Mouse (Mus musculus) myocyte (in vitro differentiated cells): ENCODE data around the gene Ccl28. TPM values are rescaled to one million over a fixed set of nuclear protein-coding genes. Genes with fewer than 3 reads are reported as not detected.
"Not testable (repeated sequence)": the region's sequence is repeated elsewhere in the genome, so short reads cannot be mapped to it uniquely, and the experiment has no call there.

Source experiments
- H3K27me3 ChIP-seq: one replicate; pipeline ENCODE4 v1.6.1; 2011; ENCODE audit not compliant: control insufficient read depth, insufficient read depth, insufficient read length
- H3K36me3 ChIP-seq: one replicate; pipeline ENCODE4 v1.6.1; 2011; ENCODE audit not compliant: control insufficient read depth, insufficient read depth
- H3K4me2 ChIP-seq: one replicate; pipeline ENCODE4 v1.6.1; 2011; ENCODE audit warnings: low read depth, control low read depth
- H3K4me3 ChIP-seq: one replicate; pipeline ENCODE4 v1.5.1; 2011; ENCODE audit warnings: mild to moderate bottlenecking, control low read depth, moderate library complexity
- H3K79me2 ChIP-seq: one replicate; pipeline ENCODE4 v1.6.1; 2011; ENCODE audit not compliant: control insufficient read depth, insufficient read depth
- H3ac ChIP-seq: one replicate; pipeline ENCODE4 v1.6.1; 2011; ENCODE audit not compliant: control insufficient read depth, insufficient read length
- CEBPB ChIP-seq: IDR thresholded peaks from 2 replicates; pipeline ENCODE4 v1.6.1; 2011; ENCODE audit warnings: mild to moderate bottlenecking, moderate library complexity; ENCODE audit not compliant: poor library complexity, insufficient read depth, severe bottlenecking
- E2F4 ChIP-seq: IDR thresholded peaks from one replicate; pipeline ENCODE4 v1.6.1; 2011; ENCODE audit warnings: mild to moderate bottlenecking, control low read depth, moderate library complexity; ENCODE audit not compliant: insufficient read depth
- MAX ChIP-seq: IDR thresholded peaks from one replicate; pipeline ENCODE4 v1.6.1; 2011; ENCODE audit warnings: low read depth, mild to moderate bottlenecking, control low read depth
- MYOD1 ChIP-seq, 3 experiments: IDR thresholded peaks; one replicate each; pipeline ENCODE4 v1.6.1; 2011; ENCODE audit warnings: control low read depth in 2 of 3, low read depth in 2 of 3, mild to moderate bottlenecking in 2 of 3, moderate library complexity in 1 of 3; ENCODE audit not compliant: insufficient read length in 2 of 3, control insufficient read depth in 1 of 3
- MYOG ChIP-seq, 3 experiments: IDR thresholded peaks; one replicate each; pipeline ENCODE4 v1.6.1; 2011; ENCODE audit warnings: control low read depth in 2 of 3, low read depth in 2 of 3, mild to moderate bottlenecking in 2 of 3; ENCODE audit not compliant: insufficient read length in 2 of 3, control insufficient read depth in 1 of 3, insufficient read depth in 1 of 3
- POLR2A ChIP-seq: IDR thresholded peaks from one replicate; pipeline ENCODE4 v1.6.1; 2011; ENCODE audit warnings: low read depth, mild to moderate bottlenecking, control low read depth, moderate library complexity; ENCODE audit not compliant: insufficient read length
- POLR2AphosphoS2 ChIP-seq: IDR thresholded peaks from one replicate; pipeline ENCODE4 v1.6.1; 2011; ENCODE audit warnings: low read depth, control low read depth; ENCODE audit not compliant: insufficient read length
- REST ChIP-seq: IDR thresholded peaks from one replicate; pipeline ENCODE4 v1.6.1; 2011; ENCODE audit warnings: mild to moderate bottlenecking, control low read depth, moderate library complexity; ENCODE audit not compliant: insufficient read depth, insufficient read length
- SRF ChIP-seq: IDR thresholded peaks from one replicate; pipeline ENCODE4 v1.6.1; 2011; ENCODE audit warnings: low read depth; ENCODE audit not compliant: control insufficient read depth, insufficient read length
- TCF12 ChIP-seq: IDR thresholded peaks from one replicate; pipeline ENCODE4 v1.6.1; 2011; ENCODE audit warnings: mild to moderate bottlenecking, control low read depth; ENCODE audit not compliant: poor library complexity, insufficient read depth, severe bottlenecking
- TCF3 ChIP-seq: IDR thresholded peaks from one replicate; pipeline ENCODE4 v1.6.1; 2011; ENCODE audit warnings: low read depth, control low read depth; ENCODE audit not compliant: insufficient read length
- USF1 ChIP-seq: IDR thresholded peaks from one replicate; pipeline ENCODE4 v1.6.1; 2011; ENCODE audit warnings: low read depth, mild to moderate bottlenecking, control low read depth, moderate library complexity
- polyA plus RNA-seq: library from polyadenylated mRNA; unstranded; fragments of >200 nt; fragmentation: generic; extraction: Trizol; gene quantifications from one replicate; pipeline ENCODE4 v1.2.1, GENCODE M21; 2012; ENCODE audit warnings: missing spikeins

The Ccl28 gene
- polyA plus RNA-seq, 1 experiment: not detected

DNA sequence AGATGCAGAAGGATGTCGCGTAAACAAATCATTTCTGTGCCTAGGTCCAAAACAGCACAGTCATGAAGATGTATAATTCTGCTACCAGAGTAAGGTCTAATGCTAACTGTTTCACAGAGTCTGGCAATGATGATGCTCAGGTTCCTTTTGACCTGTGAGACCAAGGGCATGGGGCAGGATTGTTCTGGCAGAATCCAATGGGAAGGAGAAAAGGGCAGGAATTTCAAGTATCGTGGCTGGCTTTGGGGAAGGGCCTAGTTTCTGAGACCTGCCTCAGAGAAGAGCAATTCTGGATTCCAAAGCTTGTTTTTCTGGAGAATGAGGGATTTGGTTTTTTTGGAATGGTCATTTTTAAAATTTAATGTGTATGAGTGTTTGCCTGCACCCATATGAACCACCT, 4.8 kb upstream of the Ccl28 start:
- Histone ChIP-seq H3K4me3 (no peak overlapping the region), H3K4me2 (no peak overlapping the region), H3ac (no peak overlapping the region), H3K36me3 (no peaks in the 10 kb centered on the region), H3K27me3 (no peaks in the 10 kb centered on the region), H3K79me2 (no peaks in the 10 kb centered on the region)
- TF ChIP-seq TCF3 (no peak), POLR2A (no peak), USF1 (no peak), MAX (no peak), MYOG (IDR thresholded peaks at IDR 0.05; ENCODE audit: control insufficient read depth in 1 of 3, insufficient read depth in 1 of 3, insufficient read length in 2 of 3, low read depth in 2 of 3) (no peak), TCF12 (no peak), SRF (no peak), POLR2AphosphoS2 (no peak), E2F4 (no peak), CEBPB (no peak), REST (no peak), MYOD1 (IDR thresholded peaks at IDR 0.05; ENCODE audit: control insufficient read depth in 1 of 3, insufficient read length in 2 of 3, low read depth in 2 of 3) (no peak)

DNA sequence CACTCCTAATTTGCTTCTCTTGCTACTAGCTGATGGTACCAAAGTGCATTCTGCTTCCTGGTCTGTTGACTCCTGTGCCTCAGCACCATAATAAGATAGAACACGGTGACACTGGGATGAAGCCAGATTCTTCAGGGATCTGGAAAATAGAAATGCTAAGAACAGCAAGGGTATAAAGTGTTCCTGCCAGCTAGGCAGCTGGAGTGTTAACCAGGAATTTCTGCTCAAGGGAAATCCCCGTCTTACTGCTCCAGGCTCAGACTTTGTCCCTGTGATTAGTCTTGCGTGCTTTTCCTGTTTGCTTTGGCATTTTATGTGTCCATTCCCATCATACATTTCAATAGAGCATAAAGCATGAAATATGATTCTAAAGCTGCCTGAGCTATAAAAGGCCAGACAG, 3.9 kb upstream of the Ccl28 start:
- Histone ChIP-seq H3K4me2 (no peak overlapping the region), H3K27me3 (no peaks in the 10 kb centered on the region), H3K4me3 (no peak overlapping the region), H3K36me3 (no peaks in the 10 kb centered on the region), H3ac (no peak overlapping the region), H3K79me2 (no peaks in the 10 kb centered on the region)
- TF ChIP-seq MAX (no peak), MYOD1 (IDR thresholded peaks at IDR 0.05; ENCODE audit: control insufficient read depth in 1 of 3, insufficient read length in 2 of 3, low read depth in 2 of 3) (no peak), CEBPB (no peak), SRF (no peak), TCF12 (no peak), POLR2A (no peak), TCF3 (no peak), POLR2AphosphoS2 (no peak), REST (no peak)

DNA sequence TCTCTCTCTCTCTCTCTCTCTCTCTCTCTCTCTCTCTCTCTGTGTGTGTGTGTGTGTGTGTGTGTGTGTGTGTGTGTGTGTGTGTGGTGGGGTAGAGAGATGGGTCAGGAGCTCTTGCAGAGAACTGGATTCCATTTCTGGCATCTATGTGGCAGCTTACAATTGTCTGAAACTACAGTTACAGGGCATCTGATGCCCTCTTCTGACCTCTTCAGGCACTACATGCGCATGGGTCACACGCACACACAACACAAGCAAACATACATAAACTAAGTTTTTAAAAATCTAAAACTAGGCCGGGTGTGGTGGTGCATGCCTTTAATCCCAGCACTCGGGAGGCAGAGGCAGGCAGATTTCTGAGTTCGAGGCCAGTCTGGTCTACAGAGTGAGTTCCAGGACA, 2.3 kb downstream of the Ccl28 start:
- H3K79me2 ChIP-seq, H3K36me3 ChIP-seq, H3ac ChIP-seq, H3K4me2 ChIP-seq, H3K27me3 ChIP-seq, H3K4me3 ChIP-seq: not testable (repeated sequence)

DNA sequence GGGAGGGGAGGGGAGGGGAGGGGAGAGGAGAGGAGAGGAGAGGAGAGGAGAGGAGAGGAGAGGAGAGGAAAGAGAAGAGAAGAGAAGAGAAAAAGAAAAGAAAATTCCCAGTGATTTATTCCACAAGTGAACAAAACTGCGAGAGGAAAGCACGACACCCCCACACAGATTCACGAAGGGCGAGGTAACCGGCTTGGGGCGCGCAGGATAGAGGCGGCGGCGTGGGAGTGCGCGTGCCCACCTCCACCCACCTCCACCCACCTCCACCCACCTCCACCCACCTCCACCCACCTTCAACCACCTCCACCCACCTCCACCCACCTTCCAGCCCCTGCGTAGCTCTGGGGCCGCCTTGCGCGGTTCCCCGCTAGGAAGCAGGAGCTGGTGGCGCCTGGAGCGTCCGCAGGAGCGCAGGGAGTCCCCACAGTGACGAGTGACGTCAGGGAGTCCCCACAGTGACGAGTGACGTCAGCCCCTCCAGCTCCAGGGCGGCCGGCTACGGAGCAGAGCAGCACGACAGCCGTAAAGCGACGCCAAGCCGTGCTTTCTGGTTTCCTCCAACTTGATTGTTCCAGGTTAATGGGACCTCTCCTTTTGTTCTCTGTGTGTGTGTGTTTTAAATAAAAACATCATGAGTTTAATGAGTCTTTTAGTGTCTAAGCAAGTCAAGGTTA, 8.0 kb downstream of the Ccl28 start:
- no peak overlapping the region for H3K4me3 ChIP-seq
- H3K79me2 ChIP-seq: no peaks in the 10 kb centered on the region
- TF ChIP-seq E2F4: no peak
- no peak for TF ChIP-seq TCF12
- no peak for TF ChIP-seq MYOG (IDR thresholded peaks at IDR 0.05; ENCODE audit: control insufficient read depth in 1 of 3, insufficient read depth in 1 of 3, insufficient read length in 2 of 3, low read depth in 2 of 3)
- TF ChIP-seq MYOD1 (IDR thresholded peaks at IDR 0.05; ENCODE audit: control insufficient read depth in 1 of 3, insufficient read length in 2 of 3, low read depth in 2 of 3): no peak
- no peak for TF ChIP-seq POLR2A
- TF ChIP-seq CEBPB: no peak
- TF ChIP-seq TCF3: no peak
- TF ChIP-seq POLR2AphosphoS2: no peak
- TF ChIP-seq REST: no peak
- no peaks in the 10 kb centered on the region for H3K36me3 ChIP-seq
- H3ac ChIP-seq: no peak overlapping the region
- H3K4me2 ChIP-seq: no peak overlapping the region
- H3K27me3 ChIP-seq: no peaks in the 10 kb centered on the region

DNA sequence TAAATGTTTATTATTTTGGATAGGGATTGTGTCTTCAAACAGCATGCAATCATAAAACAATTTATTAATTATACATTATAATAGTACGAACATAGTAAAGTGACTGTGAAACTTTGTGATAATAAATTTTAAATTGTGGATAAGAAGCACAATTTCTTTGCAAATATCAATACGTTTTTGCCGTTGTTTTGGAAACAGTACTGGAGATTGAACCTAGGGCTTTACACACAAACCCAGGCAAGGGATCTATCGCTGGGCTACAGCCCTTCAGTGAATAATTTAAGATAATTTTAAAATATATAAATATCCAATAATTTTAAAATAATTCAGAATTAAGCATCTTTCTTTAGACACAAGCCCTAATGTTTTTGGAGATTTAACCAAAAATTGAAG, 8.5 kb downstream of the Ccl28 start:
- no peak for TF ChIP-seq TCF12
- no peak for TF ChIP-seq TCF3
- no peak for TF ChIP-seq REST
- TF ChIP-seq USF1: no peak
- TF ChIP-seq MAX: no peak
- no peak for TF ChIP-seq POLR2A
- TF ChIP-seq MYOG (IDR thresholded peaks at IDR 0.05; ENCODE audit: control insufficient read depth in 1 of 3, insufficient read depth in 1 of 3, insufficient read length in 2 of 3, low read depth in 2 of 3): no peak
- TF ChIP-seq CEBPB: no peak
- no peak for TF ChIP-seq SRF
- no peak for TF ChIP-seq MYOD1 (IDR thresholded peaks at IDR 0.05; ENCODE audit: control insufficient read depth in 1 of 3, insufficient read length in 2 of 3, low read depth in 2 of 3)
- Histone ChIP-seq H3ac (no peak overlapping the region), H3K36me3 (no peaks in the 10 kb centered on the region), H3K27me3 (no peaks in the 10 kb centered on the region), H3K4me3 (no peak overlapping the region), H3K79me2 (no peaks in the 10 kb centered on the region), H3K4me2 (no peak overlapping the region)
